8 mouse cellular contexts compared by ENCODE assay signal in genomic region chr4:82503274-82504014, GRCm38 (mm10).
A peak's percentile ranks its signal among the peaks of the same experiment; 100 is the strongest.
DNase-seq lines count a peak whose midpoint lies in the region; ATAC-seq lines count a peak whose summit lies in the region.

No protein-coding gene starts in this region.

- no peak for ATAC-seq in lung, embryonic 15.5 days (ENCODE audit: borderline replicate concordance, extremely low read depth, low FRiP score, low TSS enrichment)
- no peak for ATAC-seq in forebrain, embryonic 13.5 days
- no peak for ATAC-seq in limb, embryonic 12.5 days (ENCODE audit: insufficient number of reproducible peaks, insufficient read depth, low FRiP score, low TSS enrichment, low read depth)
- no peak for ATAC-seq in stomach, embryonic 14.5 days (ENCODE audit: insufficient number of reproducible peaks, insufficient read depth, low FRiP score, low read depth)

- peak overlapping the region; percentile 100 for H3K27ac ChIP-seq in lung, embryonic 15.5 days
- H3K27ac ChIP-seq in forebrain, embryonic 13.5 days = peak overlapping the region; percentile 100
- peak overlapping the region; percentile 100; the same call in 1 of the 2 replicates for H3K27ac ChIP-seq in limb, embryonic 12.5 days
- peak overlapping the region; percentile 100; the same call in 1 of the 2 replicates for H3K27ac ChIP-seq in stomach, embryonic 14.5 days (ENCODE audit: low read length)

- intact Hi-C loops in gastrocnemius, postnatal 36 days (cut with DNase I) = loop anchor here (5.0 kb wide), 2 partner anchors 61 to 101 kb away; no protein-coding TSS in a partner anchor

- DNase-seq in lung, postnatal 4 days = no peak
- no peak for DNase-seq in right cerebral cortex, adult 18-20 months
- no peak for DNase-seq in gastrocnemius, postnatal 36 days
- DNase-seq in layer of hippocampus, adult 9-11 months = no peak

- WGBS in lung, embryonic 15.5 days = 3% methylated on average over 8 of the region's 8 CpGs
- WGBS in forebrain, embryonic 13.5 days = 11% methylated on average over 8 of the region's 8 CpGs
- 24% methylated on average over 8 of the region's 8 CpGs for WGBS in limb, embryonic 12.5 days
- 8% methylated on average over 8 of the region's 8 CpGs for WGBS in stomach, embryonic 14.5 days

- H3K4me2 ChIP-seq in lung, embryonic 15.5 days = peak overlapping the region; percentile 93
- H3K4me2 ChIP-seq in forebrain, embryonic 13.5 days = peak overlapping the region; percentile 95
- peak overlapping the region; percentile 83 for H3K4me2 ChIP-seq in limb, embryonic 12.5 days
- H3K4me2 ChIP-seq in stomach, embryonic 14.5 days (replicated peaks; ENCODE audit: low read depth, low read length) = peak overlapping the region; percentile 91

- H3K27me3 ChIP-seq in lung, embryonic 15.5 days = no peaks in the 10 kb centered on the region
- H3K27me3 ChIP-seq in forebrain, embryonic 13.5 days = no peaks in the 10 kb centered on the region
- no peaks in the 10 kb centered on the region for H3K27me3 ChIP-seq in limb, embryonic 12.5 days
- no peaks in the 10 kb centered on the region for H3K27me3 ChIP-seq in stomach, embryonic 14.5 days (ENCODE audit: control insufficient read depth, insufficient read depth, low read length)

- peak overlapping the region; percentile 85 for H3K4me3 ChIP-seq in lung, embryonic 15.5 days
- peak overlapping the region; percentile 96 for H3K4me3 ChIP-seq in forebrain, embryonic 13.5 days
- H3K4me3 ChIP-seq in limb, embryonic 12.5 days (replicated peaks) = peak overlapping the region; percentile 99
- H3K4me3 ChIP-seq in stomach, embryonic 14.5 days (ENCODE audit: low read depth, low read length) = peak overlapping the region; percentile 99

- peaks cover 30% of the 10 kb centered on the region for H3K4me1 ChIP-seq in lung, embryonic 15.5 days
- peaks cover 32% of the 10 kb centered on the region for H3K4me1 ChIP-seq in forebrain, embryonic 13.5 days
- peaks cover 38% of the 10 kb centered on the region for H3K4me1 ChIP-seq in limb, embryonic 12.5 days (replicated peaks)
- peaks cover 29% of the 10 kb centered on the region for H3K4me1 ChIP-seq in stomach, embryonic 14.5 days (ENCODE audit: control insufficient read depth, insufficient read depth, low read length)

- H3K9me3 ChIP-seq in lung, embryonic 15.5 days = no peaks in the 10 kb centered on the region
- H3K9me3 ChIP-seq in forebrain, embryonic 13.5 days (replicated peaks) = no peaks in the 10 kb centered on the region
- H3K9me3 ChIP-seq in limb, embryonic 12.5 days = no peaks in the 10 kb centered on the region
- H3K9me3 ChIP-seq in stomach, embryonic 14.5 days (ENCODE audit: control insufficient read depth, low read depth, low read length) = no peaks in the 10 kb centered on the region

- peaks cover 1% of the 10 kb centered on the region; the same call in 1 of the 2 replicates for H3K36me3 ChIP-seq in lung, embryonic 15.5 days
- peaks cover 1% of the 10 kb centered on the region; the same call in 1 of the 2 replicates for H3K36me3 ChIP-seq in forebrain, embryonic 13.5 days (ENCODE audit: poor library complexity, severe bottlenecking)
- H3K36me3 ChIP-seq in limb, embryonic 12.5 days = peaks cover 2% of the 10 kb centered on the region
- peaks cover 2% of the 10 kb centered on the region; the same call in 1 of the 2 replicates for H3K36me3 ChIP-seq in stomach, embryonic 14.5 days (ENCODE audit: control insufficient read depth, insufficient read depth, low read length)

- H3K9ac ChIP-seq in lung, embryonic 15.5 days = peak overlapping the region; percentile 99
- H3K9ac ChIP-seq in forebrain, embryonic 13.5 days = peak overlapping the region; percentile 100
- H3K9ac ChIP-seq in limb, embryonic 12.5 days (replicated peaks) = peak overlapping the region; percentile 100
- peak overlapping the region; percentile 99 for H3K9ac ChIP-seq in stomach, embryonic 14.5 days (replicated peaks; ENCODE audit: low read depth, low read length)
